Mouse (Mus musculus) erythroblast, embryonic 14.5 days (primary cell): ENCODE data around the gene Zscan21. TPM values are rescaled to one million over a fixed set of nuclear protein-coding genes. Genes with fewer than 3 reads are reported as not detected.

Experiments
- H3K27me3 ChIP-seq: 2 replicates; pipeline ENCODE4 v1.6.1; 2012; ENCODE audit warnings: inconsistent platforms; ENCODE audit not compliant: control insufficient read depth
- H3K36me3 ChIP-seq: 2 replicates; pipeline ENCODE4 v1.6.1; 2012; ENCODE audit warnings: mild to moderate bottlenecking, inconsistent platforms; ENCODE audit not compliant: control insufficient read depth
- H3K4me1 ChIP-seq: 2 replicates; pipeline ENCODE4 v1.6.1; 2012; ENCODE audit warnings: inconsistent platforms; ENCODE audit not compliant: control insufficient read depth
- H3K4me3 ChIP-seq: replicated peaks from 2 replicates; pipeline ENCODE3; 2012; ENCODE audit warnings: moderate library complexity, mild to moderate bottlenecking, inconsistent platforms
- H3K9me3 ChIP-seq: 2 replicates; pipeline ENCODE4 v1.6.1; 2012; ENCODE audit warnings: low read length, inconsistent platforms, mixed read lengths; ENCODE audit not compliant: control insufficient read depth
- GATA1 ChIP-seq: IDR thresholded peaks from 2 replicates; pipeline ENCODE4 v1.6.1; 2012; ENCODE audit warnings: low read length, inconsistent platforms, mixed read lengths
- TAL1 ChIP-seq: IDR thresholded peaks from 3 replicates; pipeline ENCODE4 v1.6.1; 2012; ENCODE audit warnings: low read length, inconsistent platforms, mixed read lengths
- polyA plus RNA-seq: library from polyadenylated mRNA; stranded (reverse); fragments of >175 nt; gene quantifications from 2 replicates; pipeline ENCODE4 v1.2.3, GENCODE M21; 2012

Gene Zscan21
- polyA plus RNA-seq, 1 experiment = 0.11 TPM

DNA sequence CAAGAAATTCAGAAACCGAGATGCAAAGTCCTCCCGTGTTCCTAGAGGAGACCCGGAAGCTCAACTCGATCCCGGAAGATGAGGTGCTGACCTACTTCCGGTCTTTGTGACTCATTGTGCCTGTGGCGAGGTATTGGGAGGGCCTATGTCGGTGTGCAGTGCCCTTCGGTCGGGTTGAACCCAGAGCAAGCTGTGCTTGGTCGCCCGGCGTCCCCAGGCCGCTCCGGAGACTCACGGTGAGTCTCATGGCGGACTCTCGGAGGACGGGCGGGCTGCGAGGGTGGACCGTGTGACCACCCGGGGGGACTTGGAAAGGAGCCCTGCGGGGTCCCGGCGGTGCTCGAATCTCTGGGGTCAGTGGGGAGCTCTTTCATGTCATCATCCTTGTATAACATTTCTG, 31.7 kb upstream of the Zscan21 start, which contains the start of gene Zkscan1:
Zkscan1 (plus strand) TSS at position 89 of the 400 bp plus-strand sequence.
- H3K36me3 ChIP-seq = peaks cover 12% of the 10 kb centered on the region
- H3K4me1 ChIP-seq = peaks cover 30% of the 10 kb centered on the region
- TF ChIP-seq GATA1 (no peak), TAL1 (no peak)
- H3K4me3 ChIP-seq = peak within 1 kb of the TSS; percentile 98
- H3K9me3 ChIP-seq = no peaks in the 10 kb centered on the region
- H3K27me3 ChIP-seq = no peaks in the 10 kb centered on the region

DNA sequence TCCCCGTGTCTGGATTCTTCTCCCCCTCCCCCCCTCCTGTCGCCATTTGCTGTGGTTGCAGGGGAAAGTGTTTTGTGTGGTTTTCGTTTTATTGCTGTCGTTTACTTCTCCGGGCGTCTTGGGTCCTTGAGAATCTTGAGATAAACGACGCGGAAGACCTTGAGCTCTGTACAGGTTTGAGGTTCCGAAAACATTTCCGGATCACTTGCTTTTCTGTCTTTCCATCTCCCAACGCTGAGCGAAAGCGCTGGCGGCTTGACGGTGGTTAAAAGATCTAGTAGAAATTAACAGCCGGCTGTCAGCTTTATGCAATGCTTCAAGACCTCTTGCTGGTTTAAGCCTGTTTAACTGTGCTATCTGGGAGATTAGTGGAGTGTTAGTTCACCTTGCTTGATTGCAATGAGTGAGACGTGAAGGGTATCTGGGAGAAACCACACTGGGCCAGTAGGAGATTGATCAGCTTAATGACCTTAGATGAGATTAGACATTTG, 31.2 kb upstream of the Zscan21 start:
- Histone ChIP-seq H3K9me3 (no peaks in the 10 kb centered on the region), H3K4me3 (peak overlapping the region; percentile 98), H3K36me3 (peaks cover 12% of the 10 kb centered on the region), H3K27me3 (no peaks in the 10 kb centered on the region), H3K4me1 (peaks cover 30% of the 10 kb centered on the region)
- no peak for TF ChIP-seq GATA1

DNA sequence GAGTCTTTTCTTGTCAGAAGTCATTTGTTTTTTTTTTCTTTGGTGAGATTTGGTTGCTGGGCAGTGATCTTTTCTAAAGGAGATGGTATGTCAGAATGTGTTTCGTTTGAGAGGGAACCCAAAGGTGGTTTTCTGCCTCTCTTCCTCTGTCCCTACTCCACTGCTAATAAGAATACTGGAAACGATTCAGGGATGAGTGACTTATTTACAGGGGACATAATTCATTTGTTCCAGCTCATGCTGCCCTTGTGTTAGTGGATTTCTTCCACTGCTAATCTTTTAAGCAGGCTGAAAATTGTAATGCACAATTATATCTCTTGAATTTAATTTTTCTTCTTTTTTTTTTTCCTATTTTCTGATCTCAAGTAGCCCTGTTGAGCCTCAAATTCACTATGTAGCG, 29.9 kb upstream of the Zscan21 start:
- H3K4me1 ChIP-seq = peaks cover 30% of the 10 kb centered on the region
- TF ChIP-seq GATA1 = no peak
- no peak for TF ChIP-seq TAL1
- no peak overlapping the region for H3K4me3 ChIP-seq
- H3K27me3 ChIP-seq = no peaks in the 10 kb centered on the region
- H3K9me3 ChIP-seq = no peaks in the 10 kb centered on the region
- peaks cover 12% of the 10 kb centered on the region for H3K36me3 ChIP-seq

DNA sequence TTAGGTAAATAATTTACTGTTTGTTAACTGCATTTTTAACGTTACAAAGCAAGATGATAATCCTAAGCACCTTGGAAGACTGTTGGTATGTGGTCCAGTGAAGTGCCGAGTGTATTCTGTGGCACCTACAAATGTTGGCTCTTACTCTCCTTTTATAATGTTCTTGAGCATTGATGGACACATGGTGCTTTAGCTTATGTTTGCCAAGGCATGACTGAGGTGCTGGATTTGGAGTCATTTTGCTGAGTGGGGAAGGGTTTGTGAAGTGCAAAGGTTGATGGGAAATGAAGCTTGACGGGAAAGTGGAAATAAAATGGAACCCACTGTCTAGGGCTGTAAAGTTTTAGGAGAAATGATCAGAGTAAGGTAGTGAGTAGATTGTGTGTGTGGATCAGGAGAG, 28.3 kb upstream of the Zscan21 start:
- Histone ChIP-seq H3K36me3 (peaks cover 21% of the 10 kb centered on the region), H3K27me3 (no peaks in the 10 kb centered on the region), H3K4me3 (no peak overlapping the region), H3K9me3 (no peaks in the 10 kb centered on the region), H3K4me1 (peaks cover 30% of the 10 kb centered on the region)
- TF ChIP-seq TAL1 = no peak

DNA sequence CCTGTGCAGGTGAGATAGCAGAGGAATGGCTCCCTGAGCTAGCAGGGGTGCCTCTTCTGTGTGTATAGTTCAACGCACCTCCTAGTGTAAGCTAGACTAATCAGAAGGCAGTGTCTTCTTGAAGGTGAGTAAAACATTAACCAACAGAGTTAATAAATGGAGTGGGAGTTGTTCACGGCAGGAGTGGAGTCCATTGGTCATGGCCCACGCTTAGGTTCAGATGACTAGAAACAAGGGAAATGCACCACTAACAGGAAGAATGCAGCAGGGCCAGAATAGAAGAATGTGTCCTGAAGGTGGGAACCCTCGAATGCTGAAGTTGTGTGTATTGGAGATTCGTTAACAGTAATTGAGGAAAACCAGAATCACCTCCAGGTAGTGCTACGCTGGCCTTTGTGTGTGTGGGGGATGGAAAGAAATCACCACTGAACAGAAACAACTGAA, 27.6 kb upstream of the Zscan21 start:
- TF ChIP-seq TAL1 (no peak), GATA1 (no peak)
- Histone ChIP-seq H3K9me3 (no peaks in the 10 kb centered on the region), H3K4me3 (no peak overlapping the region), H3K36me3 (peaks cover 26% of the 10 kb centered on the region), H3K27me3 (no peaks in the 10 kb centered on the region), H3K4me1 (peaks cover 30% of the 10 kb centered on the region)

DNA sequence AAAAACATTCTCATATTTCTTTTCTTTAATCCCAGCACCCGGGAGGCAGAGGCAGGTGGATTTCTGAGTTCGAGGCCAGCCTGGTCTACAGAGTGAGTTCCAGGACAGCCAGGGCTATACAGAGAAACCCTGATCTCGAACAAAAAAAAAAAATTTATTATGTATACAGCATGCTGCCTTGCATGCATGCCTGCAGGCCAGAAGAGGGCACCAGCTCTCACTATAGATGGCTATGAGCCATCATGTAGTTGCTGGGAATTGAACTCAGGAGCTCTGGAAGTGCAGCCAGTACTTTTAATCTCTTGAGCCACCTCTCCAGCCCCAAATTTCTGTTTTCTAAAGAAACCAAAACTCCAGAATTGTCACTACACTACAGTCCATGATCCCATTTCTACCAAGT, 26.4 kb upstream of the Zscan21 start:
- H3K36me3 ChIP-seq = peaks cover 37% of the 10 kb centered on the region
- H3K4me1 ChIP-seq = peaks cover 25% of the 10 kb centered on the region

DNA sequence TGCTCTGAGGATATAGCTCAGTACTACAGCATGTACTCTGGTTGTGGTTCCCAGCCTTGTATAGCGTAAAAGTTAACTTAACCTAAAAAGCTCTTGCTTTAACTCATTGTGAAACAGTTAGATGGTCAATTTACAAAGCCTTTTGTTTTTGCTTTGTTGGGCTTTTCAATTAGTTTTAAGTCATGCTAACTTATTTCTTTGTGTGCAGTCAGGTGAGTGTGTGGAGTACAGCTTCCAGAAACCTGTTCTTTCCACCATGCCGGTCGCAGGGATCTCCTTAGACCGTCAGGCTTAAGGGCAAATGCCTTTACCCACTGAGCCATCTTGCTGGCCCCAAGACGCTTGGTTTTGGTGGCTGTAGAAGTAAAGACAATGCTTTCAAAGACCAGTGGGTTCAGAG, 26.0 kb upstream of the Zscan21 start:
- Histone ChIP-seq H3K36me3 (peaks cover 40% of the 10 kb centered on the region), H3K9me3 (no peaks in the 10 kb centered on the region), H3K4me1 (peaks cover 22% of the 10 kb centered on the region), H3K4me3 (no peak overlapping the region), H3K27me3 (no peaks in the 10 kb centered on the region)
- TF ChIP-seq TAL1 = no peak
- no peak for TF ChIP-seq GATA1

More for the DNA sequence above, 26.4 kb upstream of the Zscan21 start:
- H3K4me3 ChIP-seq = no peak overlapping the region
- no peak for TF ChIP-seq TAL1
- TF ChIP-seq GATA1 = no peak
- H3K27me3 ChIP-seq = no peaks in the 10 kb centered on the region
- no peaks in the 10 kb centered on the region for H3K9me3 ChIP-seq

DNA sequence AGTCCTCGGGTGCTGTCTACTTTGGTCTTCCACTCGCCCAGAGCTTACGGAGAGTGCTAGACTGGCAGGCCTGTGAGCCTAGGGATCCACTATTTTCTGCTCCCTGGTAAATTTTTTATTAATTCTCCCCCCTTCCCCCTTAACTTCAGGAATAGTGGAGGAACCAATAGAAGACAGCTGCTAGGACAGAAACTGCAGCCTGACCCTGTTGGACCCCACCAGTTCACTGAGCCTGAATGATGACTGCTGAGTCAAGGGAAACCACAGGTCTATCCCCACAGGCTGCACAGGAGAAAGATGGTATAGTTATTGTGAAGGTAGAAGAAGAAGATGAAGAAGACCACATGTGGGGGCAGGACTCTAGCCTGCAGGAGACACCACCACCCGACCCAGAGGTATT, 23.9 kb upstream of the Zscan21 start:
- TF ChIP-seq TAL1 (no peak), GATA1 (no peak)
- Histone ChIP-seq H3K4me1 (peaks cover 14% of the 10 kb centered on the region), H3K9me3 (no peaks in the 10 kb centered on the region), H3K36me3 (peaks cover 57% of the 10 kb centered on the region), H3K27me3 (no peaks in the 10 kb centered on the region), H3K4me3 (no peak overlapping the region)

DNA sequence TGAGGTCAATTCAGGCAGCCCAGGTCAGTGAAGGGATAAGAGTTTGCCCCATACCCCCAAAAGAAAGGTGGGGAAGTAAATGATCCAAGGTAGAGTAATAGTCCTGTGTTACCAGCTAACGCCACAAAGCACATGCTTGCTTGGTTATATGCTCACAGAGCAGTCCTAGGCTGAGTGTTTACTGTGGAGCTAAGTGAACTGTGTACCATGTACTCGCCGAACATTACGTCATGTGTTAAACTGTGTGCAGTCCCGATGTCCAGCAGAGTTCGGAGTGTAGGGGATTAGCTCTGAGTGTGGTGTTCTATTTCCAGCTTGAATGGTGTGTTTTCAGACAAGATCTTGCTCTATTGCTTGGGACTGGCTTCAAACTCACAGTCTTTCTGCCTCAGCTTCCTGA, 22.2 kb upstream of the Zscan21 start:
- peaks cover 63% of the 10 kb centered on the region for H3K36me3 ChIP-seq
- no peak overlapping the region for H3K4me3 ChIP-seq
- no peaks in the 10 kb centered on the region for H3K4me1 ChIP-seq
- H3K9me3 ChIP-seq = no peaks in the 10 kb centered on the region
- TF ChIP-seq GATA1 = no peak
- TF ChIP-seq TAL1 = no peak
- no peaks in the 10 kb centered on the region for H3K27me3 ChIP-seq

DNA sequence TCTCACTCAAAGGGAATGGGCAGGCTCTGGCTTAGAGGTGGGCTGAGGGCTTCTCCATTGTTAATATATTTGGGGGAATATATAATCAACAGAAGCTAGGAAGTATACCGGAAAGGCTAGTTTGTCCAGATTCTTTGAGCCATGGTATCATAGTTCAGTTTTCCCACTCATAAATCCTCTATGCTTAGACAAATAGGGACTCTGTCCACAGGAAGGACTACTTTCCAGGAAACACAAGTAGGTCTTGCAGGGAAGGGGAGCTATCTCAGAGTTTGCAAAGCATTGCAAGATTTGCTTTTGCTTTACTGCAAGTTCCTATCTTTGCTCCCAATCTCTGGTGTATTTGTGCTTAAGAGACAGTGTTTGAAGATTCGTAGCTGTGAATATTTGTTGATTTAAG, 11.7 kb upstream of the Zscan21 start:
- Histone ChIP-seq H3K9me3 (no peaks in the 10 kb centered on the region), H3K36me3 (peaks cover 44% of the 10 kb centered on the region), H3K27me3 (no peaks in the 10 kb centered on the region), H3K4me1 (no peaks in the 10 kb centered on the region), H3K4me3 (no peak overlapping the region)
- TF ChIP-seq TAL1 (no peak), GATA1 (no peak)
